Mouse (Mus musculus) hindbrain, embryonic 16.5 days (tissue): ENCODE results near the gene Muc1. TPM values are rescaled to one million over a fixed set of nuclear protein-coding genes. Genes with fewer than 3 reads are reported as not detected.
A peak's percentile ranks its signal among the peaks of the same experiment; 100 is the strongest.

ENCODE experiments used
- ATAC-seq: fragments of 200-750 bp; cut with Nextera tagmentation; 2 replicates; pipeline ENCODE4 v1.8.0; 2017; ENCODE audit warnings: moderate TSS enrichment, moderate library complexity
- H3K27ac ChIP-seq: fragments of 300-500 bp; sonication (generic); 2 replicates; pipeline ENCODE4 v1.5.1; 2014; ENCODE audit warnings: low read depth, mild to moderate bottlenecking, control low read depth, low read length, moderate library complexity
- H3K27me3 ChIP-seq: fragments of 300-500 bp; sonication (generic); replicated peaks from 2 replicates; pipeline ENCODE4 v1.6.1; 2014; ENCODE audit warnings: low read length; ENCODE audit not compliant: control insufficient read depth, insufficient read depth
- H3K36me3 ChIP-seq: fragments of 300-500 bp; sonication (generic); 2 replicates; pipeline ENCODE4 v1.6.1; 2014; ENCODE audit warnings: mild to moderate bottlenecking, low read length, moderate library complexity, mixed read lengths; ENCODE audit not compliant: control insufficient read depth, insufficient read depth
- H3K4me1 ChIP-seq: fragments of 300-500 bp; sonication (generic); 2 replicates; pipeline ENCODE4 v1.6.1; 2014; ENCODE audit warnings: low read depth, low read length; ENCODE audit not compliant: control insufficient read depth, insufficient read depth
- H3K4me2 ChIP-seq: fragments of 300-500 bp; sonication (generic); 2 replicates; pipeline ENCODE4 v1.6.1; 2014; ENCODE audit warnings: mild to moderate bottlenecking, low read length, control low read depth, moderate library complexity
- H3K4me3 ChIP-seq: fragments of 300-500 bp; sonication (generic); 2 replicates; pipeline ENCODE4 v1.5.1; 2014; ENCODE audit warnings: mild to moderate bottlenecking, low read length, control low read depth, moderate library complexity
- H3K9ac ChIP-seq: fragments of 300-500 bp; sonication (generic); 2 replicates; pipeline ENCODE4 v1.6.1; 2014; ENCODE audit warnings: low read depth, mild to moderate bottlenecking, control low read depth, low read length, moderate library complexity
- H3K9me3 ChIP-seq: fragments of 300-500 bp; sonication (generic); 2 replicates; pipeline ENCODE4 v1.6.1; 2014; ENCODE audit warnings: mild to moderate bottlenecking, low read length, moderate library complexity; ENCODE audit not compliant: control insufficient read depth
- WGBS: fragments of 180-500 bp; shearing (Covaris S2); extraction: QIAGEN DNeasy Blood & Tissue Kit; methylation state at CpG from one replicate; pipeline ENCODE4 v1.1.7; 2014; 5-methylcytosine and 5-hydroxymethylcytosine counted together
- polyA plus RNA-seq: library from polyadenylated mRNA; unstranded; fragments of >200 nt; fragmentation: Nextera tagmentation; extraction: Ambion mirVana; gene quantifications from 2 replicates; pipeline ENCODE4 v1.2.1, GENCODE M21; 2015

Gene Muc1
- polyA plus RNA-seq, 1 experiment from 2014 or later, result 0.90 TPM

GRCm38 (mm10) chr3:89268916-89269315 is 40.1 kb downstream of the Muc1 start:
- Histone ChIP-seq H3K4me2 (peak overlapping the region; percentile 86; the same call in 1 of the 2 replicates), H3K27ac (no peak overlapping the region), H3K36me3 (0 out of 2 replicates have a peak, but pooled peaks cover 3% of the 10 kb centered on the region), H3K4me3 (no peak overlapping the region), H3K9me3 (no peaks in the 10 kb centered on the region), H3K27me3 (no peaks in the 10 kb centered on the region), H3K9ac (no peak overlapping the region; the same call in 1 of the 2 replicates), H3K4me1 (peaks cover 37% of the 10 kb centered on the region)
- 55% methylated on average over 8 of the region's 8 CpGs for WGBS
- no peak for ATAC-seq

- peak within 1 kb of the TSS; percentile 73 for H3K9ac ChIP-seq
- ATAC-seq, result peak; percentile 68
- no peaks in the 10 kb centered on the region for H3K9me3 ChIP-seq
Observed at GRCm38 (mm10) chr3:89270051-89270755, 41.3 kb downstream of the Muc1 start, which contains the start of gene Slc50a1. TSS of gene Slc50a1 (minus strand) at chr3:89270570.

GRCm38 (mm10) chr3:89270891-89271290 is 42.0 kb downstream of the Muc1 start:
- WGBS, result 58% methylated on average over 6 of the region's 6 CpGs
- H3K27ac ChIP-seq, result peak overlapping the region; percentile 76
- ATAC-seq, result no peak
- no peaks in the 10 kb centered on the region for H3K27me3 ChIP-seq
- H3K4me2 ChIP-seq, result peak overlapping the region; percentile 86
- H3K9ac ChIP-seq, result peak overlapping the region; percentile 73
- H3K36me3 ChIP-seq, result 0 out of 2 replicates have a peak, but pooled peaks cover 3% of the 10 kb centered on the region
- H3K4me3 ChIP-seq, result peak overlapping the region; percentile 51
- H3K9me3 ChIP-seq, result no peaks in the 10 kb centered on the region
- peaks cover 35% of the 10 kb centered on the region for H3K4me1 ChIP-seq

More at GRCm38 (mm10) chr3:89270051-89270755, 41.3 kb downstream of the Muc1 start, which contains the start of gene Slc50a1:
- Histone ChIP-seq H3K4me2 (peak within 1 kb of the TSS; percentile 86), H3K4me3 (peak within 1 kb of the TSS; percentile 51), H3K36me3 (0 out of 2 replicates have a peak, but pooled peaks cover 3% of the 10 kb centered on the region), H3K27ac (peak within 1 kb of the TSS; percentile 76), H3K4me1 (peaks cover 37% of the 10 kb centered on the region), H3K27me3 (no peaks in the 10 kb centered on the region)
- WGBS, result 2% methylated on average over 39 of the region's 39 CpGs

GRCm38 (mm10) chr3:89271760-89272159 is 42.9 kb downstream of the Muc1 start:
- Histone ChIP-seq H3K27ac (no peak overlapping the region), H3K36me3 (0 out of 2 replicates have a peak, but pooled peaks cover 3% of the 10 kb centered on the region), H3K27me3 (no peaks in the 10 kb centered on the region), H3K9me3 (no peaks in the 10 kb centered on the region), H3K4me2 (no peak overlapping the region), H3K4me3 (no peak overlapping the region), H3K9ac (0 out of 2 replicates have a peak overlapping the region, but pooled peaks have one; percentile 22), H3K4me1 (peaks cover 31% of the 10 kb centered on the region)
- 55% methylated on average over 6 of the region's 6 CpGs for WGBS
- ATAC-seq, result no peak

- no peaks in the 10 kb centered on the region for H3K36me3 ChIP-seq
- H3K9ac ChIP-seq, result no peak overlapping the region
- H3K9me3 ChIP-seq, result no peaks in the 10 kb centered on the region
- no peak overlapping the region for H3K27ac ChIP-seq
- H3K4me1 ChIP-seq, result peaks cover 19% of the 10 kb centered on the region
- no peak for ATAC-seq
- no peak overlapping the region for H3K4me2 ChIP-seq
- WGBS, result 94% methylated on average over 13 of the region's 13 CpGs
- no peaks in the 10 kb centered on the region for H3K27me3 ChIP-seq
- H3K4me3 ChIP-seq, result no peak overlapping the region
Observed at GRCm38 (mm10) chr3:89276061-89276460, 47.2 kb downstream of the Muc1 start.

- peak overlapping the region; percentile 14; the same call in 1 of the 2 replicates for H3K9ac ChIP-seq
Observed at GRCm38 (mm10) chr3:89277281-89278021, 48.6 kb downstream of the Muc1 start.

GRCm38 (mm10) chr3:89278107-89278506 is 49.2 kb downstream of the Muc1 start:
- H3K36me3 ChIP-seq, result no peaks in the 10 kb centered on the region
- no peak overlapping the region for H3K4me3 ChIP-seq
- H3K9ac ChIP-seq, result no peak overlapping the region; the same call in 1 of the 2 replicates
- ATAC-seq, result no peak
- WGBS, result 88% methylated on average over 7 of the region's 7 CpGs
- H3K27me3 ChIP-seq, result no peaks in the 10 kb centered on the region
- peak overlapping the region; percentile 20; the same call in 1 of the 2 replicates for H3K4me2 ChIP-seq
- H3K9me3 ChIP-seq, result no peaks in the 10 kb centered on the region
- peaks cover 28% of the 10 kb centered on the region for H3K4me1 ChIP-seq
- peak overlapping the region; percentile 4; the same call in 1 of the 2 replicates for H3K27ac ChIP-seq

More at GRCm38 (mm10) chr3:89277281-89278021, 48.6 kb downstream of the Muc1 start:
- no peak for ATAC-seq
- Histone ChIP-seq H3K27me3 (no peaks in the 10 kb centered on the region), H3K4me1 (peaks cover 28% of the 10 kb centered on the region), H3K4me3 (no peak overlapping the region), H3K9me3 (no peaks in the 10 kb centered on the region), H3K36me3 (no peaks in the 10 kb centered on the region), H3K4me2 (peak overlapping the region; percentile 11; the same call in 1 of the 2 replicates), H3K27ac (no peak overlapping the region)
- 62% methylated on average over 14 of the region's 14 CpGs for WGBS

GRCm38 (mm10) chr3:89278643-89279042 is 49.8 kb downstream of the Muc1 start:
- peak overlapping the region; percentile 53 for H3K4me3 ChIP-seq
- peaks cover 28% of the 10 kb centered on the region for H3K4me1 ChIP-seq
- 26% methylated on average over 8 of the region's 8 CpGs for WGBS
- no peaks in the 10 kb centered on the region for H3K9me3 ChIP-seq
- peak overlapping the region; percentile 98 for H3K4me2 ChIP-seq
- H3K9ac ChIP-seq, result peak overlapping the region; percentile 73; the same call in 1 of the 2 replicates
- no peaks in the 10 kb centered on the region for H3K36me3 ChIP-seq
- ATAC-seq, result no peak
- peak overlapping the region; percentile 4; the same call in 1 of the 2 replicates for H3K27ac ChIP-seq
- H3K27me3 ChIP-seq, result no peaks in the 10 kb centered on the region
